Mouse (Mus musculus): Measurements from ENCODE around the gene Osbpl2. TPM values are rescaled to one million over a fixed set of nuclear protein-coding genes. Genes with fewer than 3 reads are reported as not detected.

The Osbpl2 gene
- polyA plus RNA-seq, 1 experiment: 47.8 TPM

GRCm38 (mm10) chr2:180124192-180124591 is 5.1 kb downstream of the Osbpl2 start:
- TF ChIP-seq POLR2A (IDR thresholded peaks at IDR 0.05; ENCODE audit: borderline replicate concordance, extremely low read depth, insufficient read depth, insufficient read length, poor library complexity, severe bottlenecking) (no peak), CTCF (IDR thresholded peaks at IDR 0.05; ENCODE audit: borderline replicate concordance, extremely low read depth, insufficient read depth, insufficient read length) (no peak)
- no peak for DNase-seq (ENCODE audit: low read depth)

- peak; percentile 54 for DNase-seq (ENCODE audit: low read depth)
- no peak for TF ChIP-seq POLR2A (IDR thresholded peaks at IDR 0.05; ENCODE audit: borderline replicate concordance, extremely low read depth, insufficient read depth, insufficient read length, poor library complexity, severe bottlenecking)
- no peak for TF ChIP-seq CTCF (IDR thresholded peaks at IDR 0.05; ENCODE audit: borderline replicate concordance, extremely low read depth, insufficient read depth, insufficient read length)
These were observed 7.1 kb downstream of the Osbpl2 start for GRCm38 (mm10) chr2:180126195-180126594.

- DNase-seq (ENCODE audit: low read depth): no peak
- TF ChIP-seq CTCF (IDR thresholded peaks at IDR 0.05; ENCODE audit: borderline replicate concordance, extremely low read depth, insufficient read depth, insufficient read length): no peak
- TF ChIP-seq POLR2A (IDR thresholded peaks at IDR 0.05; ENCODE audit: borderline replicate concordance, extremely low read depth, insufficient read depth, insufficient read length, poor library complexity, severe bottlenecking): no peak
These were observed 8.6 kb downstream of the Osbpl2 start for GRCm38 (mm10) chr2:180127675-180128074.

- DNase-seq (ENCODE audit: low read depth): no peak
- no peak for TF ChIP-seq POLR2A (IDR thresholded peaks at IDR 0.05; ENCODE audit: borderline replicate concordance, extremely low read depth, insufficient read depth, insufficient read length, poor library complexity, severe bottlenecking)
- TF ChIP-seq CTCF (IDR thresholded peaks at IDR 0.05; ENCODE audit: borderline replicate concordance, extremely low read depth, insufficient read depth, insufficient read length): no peak
These were observed 14.1 kb downstream of the Osbpl2 start for GRCm38 (mm10) chr2:180133231-180133630.

GRCm38 (mm10) chr2:180133911-180134310 is 14.8 kb downstream of the Osbpl2 start:
- no peak for DNase-seq (ENCODE audit: low read depth)
- TF ChIP-seq CTCF (IDR thresholded peaks at IDR 0.05; ENCODE audit: borderline replicate concordance, extremely low read depth, insufficient read depth, insufficient read length): no peak
- TF ChIP-seq POLR2A (IDR thresholded peaks at IDR 0.05; ENCODE audit: borderline replicate concordance, extremely low read depth, insufficient read depth, insufficient read length, poor library complexity, severe bottlenecking): no peak

- TF ChIP-seq POLR2A (IDR thresholded peaks at IDR 0.05; ENCODE audit: borderline replicate concordance, extremely low read depth, insufficient read depth, insufficient read length, poor library complexity, severe bottlenecking) (no peak), CTCF (IDR thresholded peaks at IDR 0.05; ENCODE audit: borderline replicate concordance, extremely low read depth, insufficient read depth, insufficient read length) (no peak)
- DNase-seq (ENCODE audit: low read depth): no peak
These were observed 16.3 kb downstream of the Osbpl2 start for GRCm38 (mm10) chr2:180135414-180135813.

- DNase-seq (ENCODE audit: low read depth): no peak
- TF ChIP-seq POLR2A (IDR thresholded peaks at IDR 0.05; ENCODE audit: borderline replicate concordance, extremely low read depth, insufficient read depth, insufficient read length, poor library complexity, severe bottlenecking) (no peak), CTCF (IDR thresholded peaks at IDR 0.05; ENCODE audit: borderline replicate concordance, extremely low read depth, insufficient read depth, insufficient read length) (no peak)
These were observed 27.0 kb downstream of the Osbpl2 start for GRCm38 (mm10) chr2:180146091-180146490.

GRCm38 (mm10) chr2:180147379-180147778 is 28.3 kb downstream of the Osbpl2 start:
- TF ChIP-seq CTCF (IDR thresholded peaks at IDR 0.05; ENCODE audit: borderline replicate concordance, extremely low read depth, insufficient read depth, insufficient read length) (no peak), POLR2A (IDR thresholded peaks at IDR 0.05; ENCODE audit: borderline replicate concordance, extremely low read depth, insufficient read depth, insufficient read length, poor library complexity, severe bottlenecking) (no peak)
- DNase-seq (ENCODE audit: low read depth): no peak

- TF ChIP-seq CTCF (IDR thresholded peaks at IDR 0.05; ENCODE audit: borderline replicate concordance, extremely low read depth, insufficient read depth, insufficient read length): no peak
- no peak for TF ChIP-seq POLR2A (IDR thresholded peaks at IDR 0.05; ENCODE audit: borderline replicate concordance, extremely low read depth, insufficient read depth, insufficient read length, poor library complexity, severe bottlenecking)
These were observed 29.4 kb downstream of the Osbpl2 start for GRCm38 (mm10) chr2:180148551-180148950.

GRCm38 (mm10) chr2:180154796-180155195 is 35.7 kb downstream of the Osbpl2 start:
- no peak for TF ChIP-seq POLR2A (IDR thresholded peaks at IDR 0.05; ENCODE audit: borderline replicate concordance, extremely low read depth, insufficient read depth, insufficient read length, poor library complexity, severe bottlenecking)
- TF ChIP-seq CTCF (IDR thresholded peaks at IDR 0.05; ENCODE audit: borderline replicate concordance, extremely low read depth, insufficient read depth, insufficient read length): no peak
- peak; percentile 52 for DNase-seq (ENCODE audit: low read depth)

More at GRCm38 (mm10) chr2:180148551-180148950, 29.4 kb downstream of the Osbpl2 start:
- no peak for DNase-seq (ENCODE audit: low read depth)

- TF ChIP-seq CTCF (IDR thresholded peaks at IDR 0.05; ENCODE audit: borderline replicate concordance, extremely low read depth, insufficient read depth, insufficient read length) (no peak), POLR2A (IDR thresholded peaks at IDR 0.05; ENCODE audit: borderline replicate concordance, extremely low read depth, insufficient read depth, insufficient read length, poor library complexity, severe bottlenecking) (no peak)
- no peak for DNase-seq (ENCODE audit: low read depth)
These were observed 39.5 kb downstream of the Osbpl2 start for GRCm38 (mm10) chr2:180158627-180159026.

- DNase-seq (ENCODE audit: low read depth): peak; percentile 7
- TF ChIP-seq CTCF (IDR thresholded peaks at IDR 0.05; ENCODE audit: borderline replicate concordance, extremely low read depth, insufficient read depth, insufficient read length): no peak
These were observed 46.7 kb downstream of the Osbpl2 start for GRCm38 (mm10) chr2:180165855-180166254.
